ENCODE assay signal across 8 mouse cellular contexts in genomic region chr14:55884713-55885113, GRCm38 (mm10). TPM values are rescaled to one million over a fixed set of nuclear protein-coding genes. Genes with fewer than 3 reads are reported as not detected.
DNase-seq lines count a peak whose midpoint lies in the region; ATAC-seq and TF ChIP-seq lines count a peak whose summit lies in the region.

Khnyn (plus strand) TSS chr14:55884947.

- H3K4me3 ChIP-seq in hindbrain, embryonic 11.5 days (ENCODE audit: low read depth, low read length) = peak within 1 kb of the TSS; percentile 63
- H3K4me3 ChIP-seq in lung, postnatal 0 days (ENCODE audit: low read depth, low read length) = peak within 1 kb of the TSS; percentile 85

- peaks cover 7% of the 10 kb centered on the region; the same call in 1 of the 2 replicates for H3K36me3 ChIP-seq in hindbrain, embryonic 11.5 days (ENCODE audit: control insufficient read depth, insufficient read depth, low read length)
- peaks cover 17% of the 10 kb centered on the region; the same call in 1 of the 2 replicates for H3K36me3 ChIP-seq in lung, postnatal 0 days (ENCODE audit: insufficient read depth, low read length)

- peak within 1 kb of the TSS; percentile 55 for H3K27ac ChIP-seq in hindbrain, embryonic 11.5 days (ENCODE audit: low read depth, low read length)
- peak within 1 kb of the TSS; percentile 98 for H3K27ac ChIP-seq in lung, postnatal 0 days (ENCODE audit: low read length)

- no peaks in the 10 kb centered on the region for H3K27me3 ChIP-seq in hindbrain, embryonic 11.5 days (ENCODE audit: control insufficient read depth, insufficient read depth, low read length)
- no peaks in the 10 kb centered on the region for H3K27me3 ChIP-seq in lung, postnatal 0 days (replicated peaks; ENCODE audit: insufficient read depth, low read length)

- DNase-seq in NIH3T3 (ENCODE audit: low read depth) = peak; percentile 95
- DNase-seq in cerebellum, postnatal 10 days = peak; percentile 94 to 96
- peak; percentile 78 to 81 for DNase-seq in frontal cortex, postnatal 10 days (ENCODE audit: low spot score in 2 of 2)
- peak; percentile 91 for DNase-seq in hindbrain, embryonic 11.5 days (ENCODE audit: low spot score)
- peak; percentile 81 to 83 for DNase-seq in layer of hippocampus, postnatal 10 days (ENCODE audit: low spot score in 2 of 2)
- peak; percentile 98 for DNase-seq in lung, postnatal 0 days (ENCODE audit: low spot score)
- peak; percentile 78 for DNase-seq in ovary, postnatal 10 days (ENCODE audit: low spot score)
- DNase-seq in thymus, postnatal 10 days (ENCODE audit: low spot score in 2 of 2) = peak; percentile 50 to 56

- H3K4me2 ChIP-seq in hindbrain, embryonic 11.5 days (replicated peaks; ENCODE audit: low read depth, low read length) = peak within 1 kb of the TSS; percentile 76
- H3K4me2 ChIP-seq in lung, postnatal 0 days (replicated peaks; ENCODE audit: low read depth, low read length) = peak within 1 kb of the TSS; percentile 74

- H3K4me1 ChIP-seq in hindbrain, embryonic 11.5 days (replicated peaks; ENCODE audit: control insufficient read depth, insufficient read depth, low read length) = no peaks in the 10 kb centered on the region; the same call in 1 of the 2 replicates
- H3K4me1 ChIP-seq in lung, postnatal 0 days (ENCODE audit: insufficient read depth, low read depth, low read length) = peaks cover 16% of the 10 kb centered on the region; the same call in 1 of the 2 replicates

- peak; percentile 95 for ATAC-seq in hindbrain, embryonic 11.5 days (ENCODE audit: low FRiP score)
- peak; percentile 98 for ATAC-seq in lung, postnatal 0 days

- H3K9ac ChIP-seq in hindbrain, embryonic 11.5 days (ENCODE audit: low read depth, low read length) = peak within 1 kb of the TSS; percentile 81
- peak within 1 kb of the TSS; percentile 92 for H3K9ac ChIP-seq in lung, postnatal 0 days (replicated peaks; ENCODE audit: low read depth)

- TF ChIP-seq CTCF in lung, postnatal 0 days (IDR thresholded peaks at IDR 0.05) = peak; percentile 10; the same call in 1 of the 2 replicates

- WGBS in hindbrain, embryonic 11.5 days = 0% methylated on average over 23 of the region's 30 CpGs
- 1% methylated on average over 20 of the region's 30 CpGs for WGBS in lung, postnatal 0 days

- TF ChIP-seq EP300 in lung, postnatal 0 days (IDR thresholded peaks at IDR 0.05) = no peak

- H3K9me3 ChIP-seq in hindbrain, embryonic 11.5 days (ENCODE audit: control insufficient read depth, low read length) = no peaks in the 10 kb centered on the region
- H3K9me3 ChIP-seq in lung, postnatal 0 days (ENCODE audit: low read length) = no peaks in the 10 kb centered on the region

RNA-seq across cellular contexts. Expression of gene Khnyn, which starts in this region (rescaled TPM):
- 7.8 and 9.3 TPM in 2 replicates for polyA plus RNA-seq in hindbrain, embryonic 11.5 days (2014; fragmentation: Nextera tagmentation; extraction: Ambion mirVana)
- total RNA-seq in layer of hippocampus, postnatal 10 days (2021) = 10 to 100 TPM; 11.8 to 13.4 TPM
- 10.1 and 11.7 TPM in 2 replicates for polyA plus RNA-seq in lung, postnatal 0 days (2015; fragmentation: Nextera tagmentation; extraction: Ambion mirVana)

Comparison
In these comparisons a context has a peak if more than half of its experiments do, and no peak if none do; other contexts are left out.
1. Peak in every context shown above with its lines: DNase-seq, ATAC-seq, H3K4me3 ChIP-seq and H3K27ac ChIP-seq.